Mouse (Mus musculus) forebrain, embryonic 13.5 days (tissue): ENCODE measurements at regions not wholly inside any gene's neighbourhood (a gene's known extent, or its start where the extent isn't known, plus 50 kb on each side); places are given as distances from the start of the nearest gene placed in this dataset.

Experiments
- ATAC-seq: fragments of 200-750 bp; cut with Nextera tagmentation; 2 replicates; pipeline ENCODE4 v1.8.0; 2017
- H3K27ac ChIP-seq: fragments of 300-500 bp; sonication (generic); 2 replicates; pipeline ENCODE4 v1.5.1; 2015; ENCODE audit warnings: inconsistent platforms, mild to moderate bottlenecking, moderate library complexity
- H3K27me3 ChIP-seq: fragments of 300-500 bp; sonication (generic); 2 replicates; pipeline ENCODE4 v1.6.1; 2015; ENCODE audit warnings: mild to moderate bottlenecking, inconsistent platforms
- H3K36me3 ChIP-seq: fragments of 300-500 bp; sonication (generic); 2 replicates; pipeline ENCODE4 v1.6.1; 2015; ENCODE audit warnings: mild to moderate bottlenecking, inconsistent platforms; ENCODE audit not compliant: poor library complexity, severe bottlenecking
- H3K4me1 ChIP-seq: fragments of 300-500 bp; sonication (generic); 2 replicates; pipeline ENCODE4 v1.6.1; 2015; ENCODE audit warnings: inconsistent platforms
- H3K4me2 ChIP-seq: fragments of 300-500 bp; sonication (generic); 2 replicates; pipeline ENCODE4 v1.6.1; 2015; ENCODE audit warnings: inconsistent platforms, mild to moderate bottlenecking, moderate library complexity
- H3K4me3 ChIP-seq: fragments of 300-500 bp; sonication (generic); 2 replicates; pipeline ENCODE4 v1.5.1; 2015; ENCODE audit warnings: mild to moderate bottlenecking, inconsistent platforms
- H3K9ac ChIP-seq: fragments of 300-500 bp; sonication (generic); 2 replicates; pipeline ENCODE4 v1.6.1; 2015; ENCODE audit warnings: mild to moderate bottlenecking, inconsistent platforms
- H3K9me3 ChIP-seq: fragments of 300-500 bp; sonication (generic); replicated peaks from 2 replicates; pipeline ENCODE4 v1.6.1; 2016; ENCODE audit warnings: inconsistent platforms
- WGBS: fragments of 180-500 bp; shearing (Covaris S2); methylation state at CpG from one replicate; pipeline ENCODE4 v1.1.7; 2015; 5-methylcytosine and 5-hydroxymethylcytosine counted together

DNA sequence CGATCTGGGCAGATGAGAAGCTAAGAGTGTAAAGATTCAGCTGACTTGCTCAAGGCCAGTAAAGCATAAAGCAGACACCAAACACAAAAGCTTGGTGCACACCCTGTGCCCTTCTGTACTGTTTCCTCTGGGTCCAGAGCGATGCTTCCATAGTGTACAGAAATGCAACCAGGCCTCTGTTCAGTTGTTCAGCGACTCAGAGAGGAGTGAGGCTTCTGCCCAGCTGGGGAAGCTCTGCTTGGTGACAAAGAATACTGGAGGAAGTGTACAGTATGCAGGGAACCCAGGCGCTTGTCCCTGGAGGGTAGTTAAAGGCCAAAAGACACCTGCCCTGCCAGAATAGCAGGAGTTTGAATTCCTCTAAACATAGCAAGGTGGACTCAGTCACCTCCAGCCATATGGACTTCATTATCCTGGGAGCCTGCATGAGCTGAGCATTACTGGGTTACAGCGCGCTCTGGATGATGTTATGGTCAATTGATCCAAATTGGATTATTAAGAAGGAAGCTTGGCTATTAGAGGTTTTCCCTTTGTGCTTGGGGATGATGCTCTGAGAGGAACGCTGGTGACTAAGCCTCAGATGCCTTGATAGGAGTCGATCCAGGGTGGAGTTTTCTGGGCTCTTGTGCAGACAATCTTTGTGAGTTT is 132.5 kb downstream of the Hs3st3b1 start:
- H3K4me2 ChIP-seq, result no peak overlapping the region
- no peaks in the 10 kb centered on the region for H3K9me3 ChIP-seq
- no peak overlapping the region for H3K4me3 ChIP-seq
- 55% methylated on average over 8 of the region's 8 CpGs for WGBS
- H3K27ac ChIP-seq, result no peak overlapping the region
- H3K36me3 ChIP-seq, result no peaks in the 10 kb centered on the region
- no peak for ATAC-seq
- peaks cover 25% of the 10 kb centered on the region for H3K4me1 ChIP-seq
- H3K9ac ChIP-seq, result no peak overlapping the region
- peaks cover 16% of the 10 kb centered on the region; the same call in 1 of the 2 replicates for H3K27me3 ChIP-seq

DNA sequence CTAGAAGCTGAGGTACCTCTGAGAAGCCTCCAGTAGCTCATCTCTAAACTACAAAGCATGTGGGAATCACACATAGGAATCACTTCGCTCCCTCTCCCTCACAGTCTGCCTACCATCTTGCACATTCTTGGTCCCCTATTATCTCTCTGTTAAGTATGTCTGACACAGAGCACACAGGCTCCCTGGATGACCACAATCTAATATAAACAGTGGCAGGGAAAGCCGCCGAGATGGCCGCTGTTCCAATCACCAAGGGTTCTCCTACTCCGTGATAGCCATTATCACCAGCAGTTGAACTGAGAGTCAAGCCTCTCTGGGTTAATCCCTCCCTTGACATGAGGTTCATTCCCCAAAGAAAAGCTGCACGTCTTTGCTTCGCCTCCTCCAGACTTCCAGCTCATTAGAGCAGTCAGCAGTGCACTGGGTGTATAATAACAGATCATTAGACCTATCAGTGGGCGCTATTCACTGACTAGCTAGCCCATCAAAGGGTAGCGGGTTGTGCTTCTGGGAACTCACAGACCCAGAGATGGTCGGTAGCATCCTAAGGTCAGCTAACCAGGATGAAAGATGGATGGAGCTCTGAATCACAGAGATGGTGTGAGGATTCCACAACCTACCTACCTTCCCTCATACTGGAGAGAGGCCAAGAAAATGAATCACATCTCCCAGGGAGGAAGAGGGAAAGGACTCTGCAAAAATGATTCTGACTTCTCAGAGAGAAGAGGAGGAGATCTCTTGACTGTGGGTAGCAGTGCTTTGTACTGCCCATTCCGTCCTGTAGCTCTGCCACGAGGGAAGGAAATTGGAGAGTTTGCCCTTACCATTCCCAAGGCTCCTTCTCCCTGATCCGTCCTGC is 130.9 kb downstream of the Hs3st3b1 start:
- Histone ChIP-seq H3K27ac (no peak overlapping the region), H3K4me2 (peak overlapping the region; percentile 7; the same call in 1 of the 2 replicates), H3K9ac (no peak overlapping the region), H3K27me3 (peaks cover 16% of the 10 kb centered on the region; the same call in 1 of the 2 replicates), H3K4me1 (peaks cover 13% of the 10 kb centered on the region), H3K4me3 (no peak overlapping the region), H3K36me3 (no peaks in the 10 kb centered on the region), H3K9me3 (no peaks in the 10 kb centered on the region)
- 26% methylated on average over 13 of the region's 13 CpGs for WGBS
- no peak for ATAC-seq

- no peak for ATAC-seq
- WGBS, result 77% methylated on average over 8 of the region's 8 CpGs
- Histone ChIP-seq H3K9ac (no peak overlapping the region), H3K4me2 (no peak overlapping the region), H3K9me3 (no peaks in the 10 kb centered on the region), H3K4me3 (no peak overlapping the region), H3K27ac (no peak overlapping the region), H3K4me1 (peaks cover 13% of the 10 kb centered on the region), H3K27me3 (0 out of 2 replicates have a peak, but pooled peaks cover 7% of the 10 kb centered on the region), H3K36me3 (no peaks in the 10 kb centered on the region)
Measured at GRCm38 (mm10) chr11:63793732-63794503, 128.2 kb downstream of the Hs3st3b1 start.

GRCm38 (mm10) chr11:63812146-63812545 is 109.9 kb downstream of the Hs3st3b1 start:
- H3K9ac ChIP-seq, result no peak overlapping the region

GRCm38 (mm10) chr11:63822847-63823246 is 99.2 kb downstream of the Hs3st3b1 start:
- Histone ChIP-seq H3K27me3 (no peaks in the 10 kb centered on the region), H3K9me3 (no peaks in the 10 kb centered on the region), H3K9ac (no peak overlapping the region), H3K27ac (no peak overlapping the region), H3K4me3 (no peak overlapping the region), H3K4me1 (no peaks in the 10 kb centered on the region), H3K36me3 (no peaks in the 10 kb centered on the region), H3K4me2 (no peak overlapping the region)
- no peak for ATAC-seq
- WGBS, result 82% methylated on average over 4 of the region's 4 CpGs

More at GRCm38 (mm10) chr11:63812146-63812545, 109.9 kb downstream of the Hs3st3b1 start:
- Histone ChIP-seq H3K9me3 (no peaks in the 10 kb centered on the region), H3K4me2 (no peak overlapping the region), H3K4me1 (no peaks in the 10 kb centered on the region), H3K27ac (no peak overlapping the region), H3K4me3 (no peak overlapping the region), H3K27me3 (no peaks in the 10 kb centered on the region), H3K36me3 (no peaks in the 10 kb centered on the region)
- WGBS, result 86% methylated on average over 5 of the region's 5 CpGs
- ATAC-seq, result no peak

- no peaks in the 10 kb centered on the region for H3K9me3 ChIP-seq
- H3K27ac ChIP-seq, result no peak overlapping the region
- H3K4me2 ChIP-seq, result no peak overlapping the region
- 82% methylated on average over 6 of the region's 6 CpGs for WGBS
- H3K4me1 ChIP-seq, result no peaks in the 10 kb centered on the region
- H3K36me3 ChIP-seq, result no peaks in the 10 kb centered on the region
- H3K27me3 ChIP-seq, result no peaks in the 10 kb centered on the region
- H3K9ac ChIP-seq, result no peak overlapping the region
- no peak overlapping the region for H3K4me3 ChIP-seq
- no peak for ATAC-seq
Measured at GRCm38 (mm10) chr11:63827271-63827762, 94.8 kb downstream of the Hs3st3b1 start.

GRCm38 (mm10) chr11:63833480-63833879 is 88.6 kb downstream of the Hs3st3b1 start:
- ATAC-seq, result no peak
- WGBS, result 82% methylated on average over 3 of the region's 3 CpGs
- Histone ChIP-seq H3K27me3 (no peaks in the 10 kb centered on the region), H3K4me3 (no peak overlapping the region), H3K9me3 (no peaks in the 10 kb centered on the region), H3K27ac (no peak overlapping the region), H3K36me3 (no peaks in the 10 kb centered on the region), H3K9ac (no peak overlapping the region), H3K4me2 (no peak overlapping the region), H3K4me1 (no peaks in the 10 kb centered on the region)

GRCm38 (mm10) chr11:63834140-63834539 is 88.0 kb downstream of the Hs3st3b1 start:
- 91% methylated on average over 4 of the region's 4 CpGs for whole genome bisulfite sequencing
- no peak for ATAC-seq
- H3K27me3 ChIP-seq, result no peaks in the 10 kb centered on the region

GRCm38 (mm10) chr11:63834631-63835030 is 87.5 kb downstream of the Hs3st3b1 start:
- H3K36me3 ChIP-seq, result no peaks in the 10 kb centered on the region
- no peaks in the 10 kb centered on the region for H3K4me1 ChIP-seq
- H3K4me3 ChIP-seq, result no peak overlapping the region
- H3K9ac ChIP-seq, result no peak overlapping the region
- 52% methylated on average over 7 of the region's 7 CpGs for WGBS
- no peaks in the 10 kb centered on the region for H3K27me3 ChIP-seq
- no peaks in the 10 kb centered on the region for H3K9me3 ChIP-seq
- ATAC-seq, result no peak
- H3K4me2 ChIP-seq, result no peak overlapping the region
- H3K27ac ChIP-seq, result no peak overlapping the region

More at GRCm38 (mm10) chr11:63834140-63834539, 88.0 kb downstream of the Hs3st3b1 start:
- H3K9me3 ChIP-seq, result no peaks in the 10 kb centered on the region
- no peak overlapping the region for H3K4me2 ChIP-seq
- no peak overlapping the region for H3K9ac ChIP-seq
- H3K4me1 ChIP-seq, result no peaks in the 10 kb centered on the region
- no peaks in the 10 kb centered on the region for H3K36me3 ChIP-seq
- no peak overlapping the region for H3K27ac ChIP-seq
- H3K4me3 ChIP-seq, result no peak overlapping the region
